20 mouse cellular contexts compared by ENCODE assay signal in the genomic region with DNA sequence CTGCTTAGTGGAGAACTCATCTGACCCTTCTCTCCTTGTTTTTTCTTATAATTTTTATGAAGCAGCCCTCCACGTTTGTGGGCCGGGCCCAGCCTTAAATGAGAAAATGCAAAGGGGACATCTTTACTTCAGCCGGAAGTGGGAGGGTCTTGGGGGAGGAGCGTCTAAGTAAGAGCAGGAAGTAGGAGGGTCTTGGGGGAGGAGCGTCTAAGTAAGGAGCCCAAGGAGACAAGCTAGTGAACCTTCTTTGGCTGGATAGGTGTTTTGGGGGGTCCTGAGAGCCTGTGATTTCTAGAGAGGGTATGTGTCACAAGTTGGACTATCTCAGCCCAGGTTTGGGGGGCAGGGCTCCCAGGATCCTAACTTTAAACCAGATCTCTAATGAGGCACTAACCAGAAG. TPM values are rescaled to one million over a fixed set of nuclear protein-coding genes. Genes with fewer than 3 reads are reported as not detected.
DNase-seq lines count a peak whose midpoint lies in the region; TF ChIP-seq lines count a peak whose summit lies in the region.
"Had no signal": no experiment of that assay in that cellular context is flagged by ENCODE, and none has a peak within 500 bp of the region (broad histone marks: within the 10 kb centered on the region; RNA-seq: fewer than 3 reads in every experiment).

No protein-coding gene starts in this region.

- H3K9me3 ChIP-seq in ES-Bruce4 (replicated peaks; ENCODE audit: control insufficient read depth, insufficient read depth, low read length, poor library complexity, severe bottlenecking): no peaks in the 10 kb centered on the region
- no peaks in the 10 kb centered on the region for H3K9me3 ChIP-seq in midbrain, embryonic 10.5 days (replicated peaks)
- H3K9me3 ChIP-seq: embryonic facial prominence, embryonic 12.5 days; heart, embryonic 12.5 days; hindbrain, embryonic 10.5 days had no signal

- peak; percentile 63 for TF ChIP-seq POLR2A in ES-Bruce4 (IDR thresholded peaks at IDR 0.05; ENCODE audit: insufficient read depth, low read length)

- DNase-seq in A20 (ENCODE audit: low read depth, low spot score) (peak; percentile 61), MEL-GATA-1-ER (ENCODE audit: extremely low read depth, low read depth) (peak; percentile 36)
- peak; percentile 25 for DNase-seq in splenic B cell, adult 2 months (ENCODE audit: low read depth, low spot score)
- DNase-seq in adrenal gland, postnatal 25 days: no peak
- no peak for DNase-seq in frontal cortex, adult 2 months (ENCODE audit: extremely low spot score in 1 of 2, low spot score in 1 of 2)
- DNase-seq in midbrain, embryonic 10.5 days (ENCODE audit: low spot score): no peak
- DNase-seq: adrenal gland, postnatal 10 days; gastrocnemius, postnatal 14 days; heart, adult 2 months had no signal

- WGBS in midbrain, embryonic 10.5 days: 72% methylated on average over 5 of the region's 5 CpGs

- peaks cover 6% of the 10 kb centered on the region for H3K4me1 ChIP-seq in ES-Bruce4 (ENCODE audit: control insufficient read depth, insufficient read depth, low read length)
- peaks cover 93% of the 10 kb centered on the region for H3K4me1 ChIP-seq in midbrain, embryonic 10.5 days

- TF ChIP-seq CTCF in ES-Bruce4 (IDR thresholded peaks at IDR 0.05; ENCODE audit: low read depth, low read length): no peak

- H3K27me3 ChIP-seq in ES-Bruce4 (ENCODE audit: control insufficient read depth, insufficient read depth, low read length, poor library complexity, severe bottlenecking): no peaks in the 10 kb centered on the region
- no peaks in the 10 kb centered on the region for H3K27me3 ChIP-seq in splenic B cell, adult 2 months (ENCODE audit: control insufficient read depth, insufficient read depth, low read length, poor library complexity, severe bottlenecking)
- H3K27me3 ChIP-seq in midbrain, embryonic 10.5 days (ENCODE audit: low read depth, poor library complexity, severe bottlenecking): peaks cover 27% of the 10 kb centered on the region

- H3K27ac ChIP-seq in ES-Bruce4 (ENCODE audit: insufficient read depth, low read length): peak overlapping the region; percentile 80
- H3K27ac ChIP-seq in midbrain, embryonic 10.5 days (replicated peaks): no peak overlapping the region
- H3K27ac ChIP-seq: embryonic facial prominence, embryonic 12.5 days; heart, adult 2 months; hindbrain, embryonic 14.5 days had no signal

- no peaks in the 10 kb centered on the region for H3K36me3 ChIP-seq in ES-Bruce4 (ENCODE audit: control insufficient read depth, insufficient read depth, low read length, poor library complexity, severe bottlenecking)
- no peaks in the 10 kb centered on the region for H3K36me3 ChIP-seq in splenic B cell, adult 2 months (ENCODE audit: control insufficient read depth, insufficient read depth, low read length, poor library complexity, severe bottlenecking)
- peaks cover 46% of the 10 kb centered on the region for H3K36me3 ChIP-seq in midbrain, embryonic 10.5 days
- H3K36me3 ChIP-seq: embryonic facial prominence, embryonic 12.5 days; heart, embryonic 12.5 days had no signal

- TF ChIP-seq EP300 in ES-Bruce4 (IDR thresholded peaks at IDR 0.05; ENCODE audit: insufficient read depth, low read depth, low read length): no peak

- peak overlapping the region; percentile 69 for H3K4me3 ChIP-seq in ES-Bruce4 (ENCODE audit: low read depth, low read length)
- H3K4me3 ChIP-seq in midbrain, embryonic 10.5 days: no peak overlapping the region
- H3K4me3 ChIP-seq: embryonic facial prominence, embryonic 12.5 days; heart, adult 2 months; heart, embryonic 12.5 days; hindbrain, embryonic 10.5 days had no signal

- H3K9ac ChIP-seq in ES-Bruce4 (ENCODE audit: low read depth, poor library complexity, severe bottlenecking): peak overlapping the region; percentile 59
- H3K9ac ChIP-seq: embryonic facial prominence, embryonic 12.5 days; heart, embryonic 12.5 days; hindbrain, embryonic 14.5 days had no signal

RNA-seq across cellular contexts. Expression of a gene that starts 27.4 kb away (rescaled TPM):
- polyA plus RNA-seq in ES-Bruce4 (2011; ENCODE audit: insufficient read depth, insufficient read length, low read depth, missing spikeins): not detected in 2 replicates
- total RNA-seq in adrenal gland, postnatal 25 days (2021): not detected in 2 replicates
- 0.08 and 0.10 TPM in 2 replicates for polyA plus RNA-seq in frontal cortex, adult 2 months (2012; rRNA removed)
- not detected in 2 replicates for polyA plus RNA-seq in midbrain, embryonic 10.5 days (2016; fragmentation: Nextera tagmentation; extraction: Ambion mirVana)
- total RNA-seq: adrenal gland, postnatal 10 days; gastrocnemius, postnatal 14 days; heart, adult 2 months; heart, postnatal 25 days had no signal
- polyA plus RNA-seq: CD4-positive, CD25-positive, alpha-beta regulatory T cell, adult 4 months; embryonic facial prominence, embryonic 12.5 days; forebrain, embryonic 11.5 days; forebrain, embryonic 16.5 days; heart, adult 2 months; heart, embryonic 12.5 days; heart, embryonic 16.5 days; hindbrain, embryonic 10.5 days; hindbrain, embryonic 14.5 days; intestine, embryonic 16.5 days had no signal

Comparison
In these comparisons a context has a peak if more than half of its experiments do, and no peak if none do; other contexts are left out.
1. DNase-seq: peak in A20 (single experiment), MEL-GATA-1-ER (single experiment) and splenic B cell, adult 2 months (single experiment); none in adrenal gland, postnatal 25 days (single experiment), frontal cortex, adult 2 months (0 of 2) and midbrain, embryonic 10.5 days (single experiment).